Mouse (Mus musculus) lung, postnatal 0 days (tissue): ENCODE results near the gene Pi4k2b.

Experiments
- CTCF ChIP-seq: IDR thresholded peaks from 2 replicates; pipeline ENCODE4 v1.5.1; 2016; ENCODE audit warnings: antibody characterized with exemption, mild to moderate bottlenecking
- EP300 ChIP-seq: IDR thresholded peaks from 2 replicates; pipeline ENCODE4 v1.6.1; 2016; ENCODE audit warnings: antibody characterized with exemption, mild to moderate bottlenecking, control low read depth

DNA sequence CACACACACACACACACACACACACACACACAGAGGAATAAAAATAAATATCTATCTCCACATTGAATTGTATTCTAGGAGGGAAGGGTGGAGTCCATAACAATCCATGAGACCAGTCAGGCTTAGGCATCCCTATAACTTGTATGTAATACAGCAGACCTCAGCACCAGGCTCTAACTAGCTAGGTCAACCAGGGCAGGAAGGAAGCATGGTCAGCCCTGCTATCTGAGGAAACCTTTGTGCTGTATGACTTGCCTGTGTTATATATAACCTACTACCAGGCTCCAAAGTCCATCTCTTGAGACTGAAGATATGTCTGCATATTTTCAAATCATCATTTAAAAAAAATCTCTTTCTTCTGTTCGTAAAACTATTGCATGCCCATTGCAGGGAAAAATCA is 44.1 kb upstream of the Pi4k2b start:
- TF ChIP-seq EP300: no peak
- TF ChIP-seq CTCF: no peak
